Mouse (Mus musculus): ENCODE measurements around the gene Tmed8. TPM values are rescaled to one million over a fixed set of nuclear protein-coding genes. Genes with fewer than 3 reads are reported as not detected.

The Tmed8 gene
- total and polyA plus RNA-seq, 2 experiments from 2014 or later, result 4.4 to 17.5 TPM

DNA sequence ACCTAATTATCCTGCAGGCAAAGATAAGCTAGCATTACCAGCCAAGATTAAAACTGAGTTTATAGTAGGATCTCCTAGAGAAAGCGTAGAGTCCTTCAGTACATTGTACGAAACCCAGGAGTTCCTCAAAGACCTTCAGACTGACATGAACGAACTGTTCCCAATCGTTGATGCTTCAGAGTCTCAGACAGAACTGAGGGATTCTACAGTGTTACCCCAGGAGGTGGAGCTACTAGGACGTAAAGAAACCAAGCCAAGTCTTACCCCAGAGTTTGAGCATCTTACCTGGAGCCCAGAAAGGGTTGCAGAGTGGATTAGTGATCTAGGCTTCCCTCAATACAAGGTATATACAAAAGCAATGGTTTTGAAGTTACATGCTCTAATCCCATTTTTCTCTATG is 1.4 kb upstream of the Tmed8 start:
- no peak for TF ChIP-seq CTCF (IDR thresholded peaks at IDR 0.05)
- 78% methylated on average over 5 of the region's 5 CpGs for WGBS
- H3K9me3 ChIP-seq (ENCODE audit: low read length), result no peaks in the 10 kb centered on the region

GRCm38 (mm10) chr12:87199206-87199972 is 865 bp downstream of the Tmed8 start, which contains the start of gene Samd15:
TSS of gene Samd15 (plus strand) at chr12:87199723.
- peak; percentile 75 for ATAC-seq (ENCODE audit: low FRiP score)
- H3K4me2 ChIP-seq (ENCODE audit: low read depth, low read length, poor library complexity, severe bottlenecking), result peak within 1 kb of the TSS; percentile 80
- H3K4me3 ChIP-seq (ENCODE audit: low read depth, low read length), result peak within 1 kb of the TSS; percentile 94

More for the DNA sequence above, 1.4 kb upstream of the Tmed8 start:
- Histone ChIP-seq H3K4me2 (ENCODE audit: low read depth, low read length, poor library complexity, severe bottlenecking) (no peak overlapping the region), H3K9ac (replicated peaks; ENCODE audit: low read length, poor library complexity, severe bottlenecking) (no peak overlapping the region), H3K27me3 (ENCODE audit: insufficient read depth, low read length) (no peaks in the 10 kb centered on the region), H3K4me1 (ENCODE audit: insufficient read depth, low read length) (peaks cover 2% of the 10 kb centered on the region; the same call in 1 of the 2 replicates), H3K36me3 (ENCODE audit: insufficient read depth, low read length) (no peaks in the 10 kb centered on the region), H3K27ac (ENCODE audit: low read depth, low read length) (no peak overlapping the region), H3K4me3 (ENCODE audit: low read depth, low read length) (no peak overlapping the region)
- DNase-seq (ENCODE audit: low spot score), result no peak
- no peak for ATAC-seq (ENCODE audit: low FRiP score)

GRCm38 (mm10) chr12:87198792-87199191 is 1.5 kb downstream of the Tmed8 start:
- Histone ChIP-seq H3K9me3 (ENCODE audit: low read length) (no peaks in the 10 kb centered on the region), H3K4me3 (ENCODE audit: low read depth, low read length) (peak overlapping the region; percentile 94), H3K27ac (ENCODE audit: low read depth, low read length) (no peak overlapping the region), H3K9ac (replicated peaks; ENCODE audit: low read length, poor library complexity, severe bottlenecking) (peak overlapping the region; percentile 98), H3K4me2 (ENCODE audit: low read depth, low read length, poor library complexity, severe bottlenecking) (peak overlapping the region; percentile 80), H3K27me3 (ENCODE audit: insufficient read depth, low read length) (no peaks in the 10 kb centered on the region), H3K4me1 (ENCODE audit: insufficient read depth, low read length) (peaks cover 2% of the 10 kb centered on the region; the same call in 1 of the 2 replicates), H3K36me3 (ENCODE audit: insufficient read depth, low read length) (no peaks in the 10 kb centered on the region)
- no peak for TF ChIP-seq CTCF (IDR thresholded peaks at IDR 0.05)
- DNase-seq (ENCODE audit: low spot score) (no peak), ATAC-seq (ENCODE audit: low FRiP score) (no peak)
- WGBS, result 29% methylated on average over 6 of the region's 6 CpGs

More at GRCm38 (mm10) chr12:87199206-87199972, 865 bp downstream of the Tmed8 start, which contains the start of gene Samd15:
- no peaks in the 10 kb centered on the region for H3K9me3 ChIP-seq (ENCODE audit: low read length)
- under 1% methylated on average over 38 of the region's 38 CpGs for WGBS
- no peaks in the 10 kb centered on the region for H3K36me3 ChIP-seq (ENCODE audit: insufficient read depth, low read length)
- peaks cover 2% of the 10 kb centered on the region; the same call in 1 of the 2 replicates for H3K4me1 ChIP-seq (ENCODE audit: insufficient read depth, low read length)
- H3K9ac ChIP-seq (replicated peaks; ENCODE audit: low read length, poor library complexity, severe bottlenecking), result peak within 1 kb of the TSS; percentile 98
- peak; percentile 42 for DNase-seq (ENCODE audit: low spot score)
- no peak for TF ChIP-seq CTCF (IDR thresholded peaks at IDR 0.05)
- peak within 1 kb of the TSS; percentile 96 for H3K27ac ChIP-seq (ENCODE audit: low read depth, low read length)
- H3K27me3 ChIP-seq (ENCODE audit: insufficient read depth, low read length), result no peaks in the 10 kb centered on the region

GRCm38 (mm10) chr12:87196310-87196709 is 3.9 kb downstream of the Tmed8 start:
- Histone ChIP-seq H3K4me2 (ENCODE audit: low read depth, low read length, poor library complexity, severe bottlenecking) (no peak overlapping the region), H3K9ac (replicated peaks; ENCODE audit: low read length, poor library complexity, severe bottlenecking) (no peak overlapping the region), H3K36me3 (ENCODE audit: insufficient read depth, low read length) (no peaks in the 10 kb centered on the region), H3K27me3 (ENCODE audit: insufficient read depth, low read length) (no peaks in the 10 kb centered on the region), H3K4me3 (ENCODE audit: low read depth, low read length) (no peak overlapping the region), H3K27ac (ENCODE audit: low read depth, low read length) (no peak overlapping the region), H3K9me3 (ENCODE audit: low read length) (no peaks in the 10 kb centered on the region), H3K4me1 (ENCODE audit: insufficient read depth, low read length) (peaks cover 2% of the 10 kb centered on the region; the same call in 1 of the 2 replicates)
- TF ChIP-seq CTCF (IDR thresholded peaks at IDR 0.05), result no peak
- ATAC-seq (ENCODE audit: low FRiP score) (no peak), DNase-seq (ENCODE audit: low spot score) (no peak)

- H3K36me3 ChIP-seq (ENCODE audit: insufficient read depth, low read length), result no peaks in the 10 kb centered on the region
- ATAC-seq (ENCODE audit: low FRiP score), result no peak
- 82% methylated on average over 1 of the region's 1 CpGs for WGBS
Observed at GRCm38 (mm10) chr12:87195069-87195468, 5.2 kb downstream of the Tmed8 start.

GRCm38 (mm10) chr12:87193008-87193407 is 7.2 kb downstream of the Tmed8 start:
- no peak overlapping the region for H3K4me2 ChIP-seq (ENCODE audit: low read depth, low read length, poor library complexity, severe bottlenecking)
- no peaks in the 10 kb centered on the region for H3K9me3 ChIP-seq (ENCODE audit: low read length)
- H3K9ac ChIP-seq (replicated peaks; ENCODE audit: low read length, poor library complexity, severe bottlenecking), result no peak overlapping the region
- 93% methylated on average over 3 of the region's 3 CpGs for WGBS
- no peaks in the 10 kb centered on the region for H3K4me1 ChIP-seq (ENCODE audit: insufficient read depth, low read length)
- H3K4me3 ChIP-seq (ENCODE audit: low read depth, low read length), result no peak overlapping the region
- H3K27me3 ChIP-seq (ENCODE audit: insufficient read depth, low read length), result no peaks in the 10 kb centered on the region
- H3K36me3 ChIP-seq (ENCODE audit: insufficient read depth, low read length), result no peaks in the 10 kb centered on the region
- ATAC-seq (ENCODE audit: low FRiP score) (no peak), DNase-seq (ENCODE audit: low spot score) (no peak)
- no peak overlapping the region for H3K27ac ChIP-seq (ENCODE audit: low read depth, low read length)
- TF ChIP-seq CTCF (IDR thresholded peaks at IDR 0.05), result no peak

More at GRCm38 (mm10) chr12:87195069-87195468, 5.2 kb downstream of the Tmed8 start:
- Histone ChIP-seq H3K27me3 (ENCODE audit: insufficient read depth, low read length) (no peaks in the 10 kb centered on the region), H3K4me2 (ENCODE audit: low read depth, low read length, poor library complexity, severe bottlenecking) (no peak overlapping the region), H3K9me3 (ENCODE audit: low read length) (no peaks in the 10 kb centered on the region), H3K4me3 (ENCODE audit: low read depth, low read length) (no peak overlapping the region), H3K4me1 (ENCODE audit: insufficient read depth, low read length) (no peaks in the 10 kb centered on the region; the same call in 1 of the 2 replicates), H3K27ac (ENCODE audit: low read depth, low read length) (no peak overlapping the region), H3K9ac (replicated peaks; ENCODE audit: low read length, poor library complexity, severe bottlenecking) (no peak overlapping the region)
- no peak for DNase-seq (ENCODE audit: low spot score)
- TF ChIP-seq CTCF (IDR thresholded peaks at IDR 0.05), result no peak
